ENCODE assay signal across 9 mouse cellular contexts in the genomic region with DNA sequence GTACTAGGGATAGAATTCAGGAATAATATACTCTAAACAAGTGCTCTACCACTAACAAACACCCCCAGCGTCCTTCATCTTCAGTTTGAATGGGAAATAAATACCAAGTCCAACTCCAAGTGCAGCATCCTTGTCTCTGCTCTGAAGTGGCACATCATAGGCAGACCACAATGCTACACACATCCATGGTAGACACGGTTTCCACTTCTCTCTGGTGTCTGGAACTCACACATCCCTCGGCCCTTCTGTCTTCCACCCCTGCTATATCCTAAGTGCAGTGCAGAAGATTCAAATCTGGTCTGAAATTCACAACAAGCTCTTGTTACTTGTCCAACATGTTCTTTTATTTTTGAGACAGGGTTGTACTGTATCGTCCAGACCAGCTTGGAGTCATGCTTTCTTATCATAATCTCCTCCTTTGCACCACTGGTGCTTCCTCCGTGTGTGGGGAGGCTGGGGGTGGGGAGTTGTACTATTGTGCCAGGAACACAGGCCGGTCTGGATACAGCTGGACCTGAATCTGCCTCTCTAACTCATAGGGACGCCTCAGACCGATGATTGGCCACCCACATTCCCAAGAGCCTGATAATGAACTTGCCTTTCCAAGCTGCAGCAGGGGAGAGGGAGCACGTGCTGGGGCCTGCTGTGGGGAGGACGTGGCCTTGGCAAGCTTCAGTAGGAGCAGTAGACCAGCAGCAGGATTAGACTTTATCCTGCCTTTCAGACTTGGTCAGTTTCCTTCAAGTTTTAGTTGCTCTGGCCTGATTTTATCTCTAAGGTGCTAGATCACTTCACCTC.
DNase-seq lines count a peak whose midpoint lies in the region; ATAC-seq lines count a peak whose summit lies in the region.
"Had no signal": no experiment of that assay in that cellular context is flagged by ENCODE, and none has a peak within 500 bp of the region (broad histone marks: within the 10 kb centered on the region; RNA-seq: fewer than 3 reads in every experiment).

No protein-coding gene starts in this region.

- peak; percentile 54 for DNase-seq in ovary, adult 18-20 months (ENCODE audit: low spot score)
- DNase-seq in ovary, postnatal 14 days (ENCODE audit: low spot score): no peak
- peak; percentile 86 to 90 for DNase-seq in heart, adult 9 months (ENCODE audit: low spot score in 2 of 2)
- peak; percentile 66 for DNase-seq in testis, postnatal 10 days (ENCODE audit: low spot score)
- no peak for DNase-seq in hindbrain, embryonic 10.5 days (ENCODE audit: low spot score)
- DNase-seq: thymus, postnatal 14 days had no signal

- no peak overlapping the region for H3K9ac ChIP-seq in kidney, embryonic 14.5 days (ENCODE audit: low read depth, low read length)
- H3K9ac ChIP-seq in hindbrain, embryonic 16.5 days (ENCODE audit: low read depth, low read length): no peak overlapping the region

- H3K9me3 ChIP-seq in kidney, embryonic 14.5 days (ENCODE audit: control insufficient read depth, low read length): no peaks in the 10 kb centered on the region
- no peaks in the 10 kb centered on the region for H3K9me3 ChIP-seq in hindbrain, embryonic 10.5 days
- no peaks in the 10 kb centered on the region for H3K9me3 ChIP-seq in hindbrain, embryonic 16.5 days (ENCODE audit: control insufficient read depth, low read length)

- no peaks in the 10 kb centered on the region for H3K27me3 ChIP-seq in kidney, embryonic 14.5 days (ENCODE audit: control insufficient read depth, insufficient read depth, low read length)
- no peaks in the 10 kb centered on the region for H3K27me3 ChIP-seq in hindbrain, embryonic 10.5 days (ENCODE audit: insufficient read depth, poor library complexity, severe bottlenecking)
- H3K27me3 ChIP-seq in hindbrain, embryonic 16.5 days (replicated peaks; ENCODE audit: control insufficient read depth, insufficient read depth, low read length): no peaks in the 10 kb centered on the region

- no peaks in the 10 kb centered on the region for H3K36me3 ChIP-seq in kidney, embryonic 14.5 days (ENCODE audit: control insufficient read depth, insufficient read depth, low read length)
- H3K36me3 ChIP-seq in hindbrain, embryonic 10.5 days: no peaks in the 10 kb centered on the region
- H3K36me3 ChIP-seq in hindbrain, embryonic 16.5 days (ENCODE audit: control insufficient read depth, insufficient read depth, low read length): no peaks in the 10 kb centered on the region

- no peak overlapping the region for H3K4me3 ChIP-seq in kidney, embryonic 14.5 days (ENCODE audit: low read length)
- H3K4me3 ChIP-seq in hindbrain, embryonic 10.5 days: no peak overlapping the region
- H3K4me3 ChIP-seq in hindbrain, embryonic 16.5 days (ENCODE audit: low read length): no peak overlapping the region

- 60% methylated on average over 10 of the region's 10 CpGs for WGBS in kidney, embryonic 14.5 days
- 82% methylated on average over 10 of the region's 10 CpGs for WGBS in hindbrain, embryonic 10.5 days
- 66% methylated on average over 10 of the region's 10 CpGs for WGBS in hindbrain, embryonic 16.5 days

- ATAC-seq in kidney, embryonic 14.5 days (ENCODE audit: low FRiP score, low TSS enrichment): peak; percentile 62; the same call in 1 of the 2 replicates
- ATAC-seq in megakaryocyte progenitor cell, adult 5-6 weeks (replicated peaks; ENCODE audit: poor library complexity): no peak
- ATAC-seq in hindbrain, embryonic 16.5 days: no peak

- H3K27ac ChIP-seq in kidney, embryonic 14.5 days (ENCODE audit: low read depth, low read length): no peak overlapping the region
- no peak overlapping the region for H3K27ac ChIP-seq in hindbrain, embryonic 10.5 days
- H3K27ac ChIP-seq in hindbrain, embryonic 16.5 days (ENCODE audit: low read depth, low read length): no peak overlapping the region

- no peak overlapping the region for H3K4me2 ChIP-seq in kidney, embryonic 14.5 days (replicated peaks; ENCODE audit: low read depth, low read length)
- no peak overlapping the region for H3K4me2 ChIP-seq in hindbrain, embryonic 16.5 days (ENCODE audit: low read length)

- no peaks in the 10 kb centered on the region for H3K4me1 ChIP-seq in kidney, embryonic 14.5 days (ENCODE audit: control insufficient read depth, insufficient read depth, low read length)
- H3K4me1 ChIP-seq in hindbrain, embryonic 10.5 days (replicated peaks): no peaks in the 10 kb centered on the region
- H3K4me1 ChIP-seq in hindbrain, embryonic 16.5 days (ENCODE audit: control insufficient read depth, insufficient read depth, low read depth, low read length): no peaks in the 10 kb centered on the region

Comparison
In these comparisons a context has a peak if more than half of its experiments do, and no peak if none do; other contexts are left out.
1. DNase-seq: peak in ovary, adult 18-20 months (single experiment), heart, adult 9 months (2 of 2) and testis, postnatal 10 days (single experiment); none in ovary, postnatal 14 days (single experiment) and hindbrain, embryonic 10.5 days (single experiment).